Mouse (Mus musculus): ENCODE measurements at regions not wholly inside any gene's neighbourhood (a gene's known extent, or its start where the extent isn't known, plus 50 kb on each side); places are given as distances from the start of the nearest gene placed in this dataset.

DNA sequence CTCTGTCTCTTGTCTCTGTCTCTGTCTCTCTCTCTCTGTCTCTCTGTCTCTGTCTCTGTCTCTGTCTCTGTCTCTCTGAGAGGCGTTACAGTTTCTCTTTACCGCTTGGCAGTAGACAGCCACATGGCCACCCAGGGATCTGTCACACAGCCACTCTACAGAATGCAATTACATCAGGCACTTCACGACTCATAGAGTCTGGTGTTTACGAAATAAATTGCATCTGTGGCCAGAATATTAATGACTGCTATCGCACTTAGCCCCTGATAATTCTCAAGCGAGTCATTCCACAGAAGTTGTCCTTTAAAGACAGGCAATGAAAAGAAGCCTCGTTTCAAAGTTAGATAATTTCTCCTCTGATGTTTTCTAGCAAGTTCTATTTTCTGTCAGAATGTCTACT is 170.9 kb upstream of the Phyhipl start:
- H3K4me1 ChIP-seq (ENCODE audit: control insufficient read depth, insufficient read depth, low read length) = no peaks in the 10 kb centered on the region
- H3K4me3 ChIP-seq (ENCODE audit: low read length) = no peak overlapping the region
- no peak for ATAC-seq
- no peaks in the 10 kb centered on the region for H3K9me3 ChIP-seq (ENCODE audit: control insufficient read depth, low read length)
- H3K27me3 ChIP-seq (replicated peaks; ENCODE audit: control insufficient read depth, insufficient read depth, low read length) = no peaks in the 10 kb centered on the region
- no peak overlapping the region for H3K27ac ChIP-seq (ENCODE audit: low read length)
- WGBS = 58% methylated on average over 7 of the region's 7 CpGs
- H3K4me2 ChIP-seq (ENCODE audit: low read depth, low read length) = no peak overlapping the region
- H3K9ac ChIP-seq (ENCODE audit: low read depth, low read length) = no peak overlapping the region
- H3K36me3 ChIP-seq (ENCODE audit: control insufficient read depth, insufficient read depth, low read length) = no peaks in the 10 kb centered on the region

DNA sequence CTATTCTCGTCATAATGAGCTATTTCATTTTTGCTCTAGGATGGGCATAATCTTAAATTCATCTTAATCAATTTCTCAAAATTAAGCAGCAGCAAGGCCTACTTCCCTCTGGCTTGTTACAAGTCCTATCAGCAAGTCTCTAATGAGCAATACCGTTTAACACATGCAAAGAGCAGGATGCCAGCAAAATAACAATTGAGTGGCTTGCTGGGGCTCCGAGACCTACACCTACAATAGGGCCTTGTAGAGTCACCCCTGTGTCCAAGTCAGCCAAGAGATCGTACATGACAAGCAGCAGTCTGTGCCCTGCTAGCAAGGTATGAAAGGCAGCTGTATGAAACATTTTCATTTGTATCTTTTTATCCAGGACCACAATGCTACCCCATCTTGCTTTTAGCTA is 169.7 kb upstream of the Phyhipl start:
- Histone ChIP-seq H3K27ac (ENCODE audit: low read length) (no peak overlapping the region), H3K27me3 (replicated peaks; ENCODE audit: control insufficient read depth, insufficient read depth, low read length) (no peaks in the 10 kb centered on the region), H3K9me3 (ENCODE audit: control insufficient read depth, low read length) (no peaks in the 10 kb centered on the region), H3K4me2 (ENCODE audit: low read depth, low read length) (no peak overlapping the region), H3K4me3 (ENCODE audit: low read length) (no peak overlapping the region), H3K4me1 (ENCODE audit: control insufficient read depth, insufficient read depth, low read length) (no peaks in the 10 kb centered on the region), H3K36me3 (ENCODE audit: control insufficient read depth, insufficient read depth, low read length) (no peaks in the 10 kb centered on the region), H3K9ac (ENCODE audit: low read depth, low read length) (no peak overlapping the region)
- WGBS = 78% methylated on average over 4 of the region's 4 CpGs
- ATAC-seq = no peak

DNA sequence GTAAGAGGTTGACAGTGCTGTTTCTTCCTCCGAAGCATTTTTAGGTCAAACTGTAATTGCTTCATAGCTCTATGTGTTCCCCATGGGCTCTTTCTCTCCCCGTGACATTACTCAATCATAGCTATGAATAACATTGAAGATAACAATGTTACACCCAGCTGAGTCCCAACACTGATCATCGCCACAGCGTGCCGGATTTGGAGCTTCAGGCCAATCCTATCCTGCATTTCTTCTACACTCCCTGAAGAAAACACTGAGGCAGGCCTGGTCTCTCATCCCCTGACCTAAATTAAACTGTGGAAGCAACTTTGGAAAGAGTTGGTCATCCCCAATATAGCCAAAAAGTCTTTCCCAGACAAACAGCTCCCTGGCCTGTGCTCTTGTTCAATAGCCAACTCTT is 168.7 kb upstream of the Phyhipl start:
- no peak overlapping the region for H3K4me2 ChIP-seq (ENCODE audit: low read depth, low read length)
- H3K36me3 ChIP-seq (ENCODE audit: control insufficient read depth, insufficient read depth, low read length) = no peaks in the 10 kb centered on the region
- H3K9ac ChIP-seq (ENCODE audit: low read depth, low read length) = no peak overlapping the region
- WGBS = 88% methylated on average over 5 of the region's 5 CpGs
- no peak overlapping the region for H3K4me3 ChIP-seq (ENCODE audit: low read length)
- no peaks in the 10 kb centered on the region for H3K9me3 ChIP-seq (ENCODE audit: control insufficient read depth, low read length)
- H3K27me3 ChIP-seq (replicated peaks; ENCODE audit: control insufficient read depth, insufficient read depth, low read length) = no peaks in the 10 kb centered on the region
- ATAC-seq = no peak
- no peaks in the 10 kb centered on the region for H3K4me1 ChIP-seq (ENCODE audit: control insufficient read depth, insufficient read depth, low read length)
- no peak overlapping the region for H3K27ac ChIP-seq (ENCODE audit: low read length)

DNA sequence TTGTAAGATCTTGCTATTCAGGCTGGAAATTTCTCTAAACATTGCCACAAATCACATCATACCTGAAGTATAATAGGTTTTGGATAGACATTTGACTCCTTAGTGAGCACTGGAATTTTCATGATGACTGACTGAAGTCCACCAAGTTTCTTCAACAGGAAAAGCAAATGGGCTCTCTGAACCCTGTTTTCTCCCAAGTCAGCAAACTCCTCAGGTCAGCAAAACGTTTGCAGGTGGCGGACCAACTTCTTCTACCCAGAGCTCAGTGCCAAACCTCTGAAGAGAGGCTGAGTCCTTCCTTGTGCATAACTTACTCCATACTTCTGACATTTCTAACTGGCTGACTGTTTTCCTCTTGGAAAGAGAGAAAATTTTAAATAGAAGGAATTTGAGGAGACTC is 164.2 kb upstream of the Phyhipl start:
- Histone ChIP-seq H3K27me3 (replicated peaks; ENCODE audit: control insufficient read depth, insufficient read depth, low read length) (no peaks in the 10 kb centered on the region), H3K27ac (ENCODE audit: low read length) (no peak overlapping the region), H3K9ac (ENCODE audit: low read depth, low read length) (no peak overlapping the region), H3K4me1 (ENCODE audit: control insufficient read depth, insufficient read depth, low read length) (no peaks in the 10 kb centered on the region), H3K4me2 (ENCODE audit: low read depth, low read length) (no peak overlapping the region), H3K4me3 (ENCODE audit: low read length) (no peak overlapping the region), H3K36me3 (ENCODE audit: control insufficient read depth, insufficient read depth, low read length) (no peaks in the 10 kb centered on the region), H3K9me3 (ENCODE audit: control insufficient read depth, low read length) (no peaks in the 10 kb centered on the region)
- WGBS = 74% methylated on average over 2 of the region's 2 CpGs
- no peak for ATAC-seq

DNA sequence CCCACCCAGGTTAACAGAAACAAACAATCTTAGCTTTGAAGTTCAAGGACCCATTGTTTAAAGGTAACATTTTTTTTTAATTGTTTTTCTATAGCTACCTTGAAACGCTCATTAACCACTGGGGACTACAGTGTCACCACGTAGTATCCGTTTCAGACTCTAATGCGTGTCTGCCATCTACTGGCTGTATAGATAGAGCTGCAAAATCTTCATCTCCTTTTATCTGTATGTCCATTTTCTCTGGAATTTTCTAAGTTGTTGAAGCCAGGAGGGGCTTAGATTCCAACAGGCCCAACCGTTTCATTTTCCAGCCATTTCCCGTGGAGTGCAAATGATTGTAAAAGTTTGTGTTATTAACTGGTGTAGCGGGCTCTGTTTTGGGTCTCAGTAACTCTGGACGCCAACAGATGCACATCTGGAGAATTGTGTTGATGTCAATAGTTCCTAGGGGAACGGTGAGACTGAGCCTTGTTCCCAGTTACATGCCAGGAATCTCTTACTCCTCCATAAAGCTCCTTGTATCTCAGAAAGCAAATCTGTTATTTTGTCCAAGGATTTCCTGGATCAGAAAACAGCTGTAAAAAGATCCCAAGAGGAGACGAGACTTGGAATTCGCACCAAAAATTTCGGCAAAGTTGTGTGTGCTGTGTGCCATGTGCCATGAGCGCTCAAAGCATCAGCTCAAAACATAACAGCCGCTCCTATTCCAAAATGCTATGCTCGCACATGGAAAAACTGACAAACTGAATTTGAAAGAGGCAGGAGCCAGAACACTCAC is 158.8 kb upstream of the Phyhipl start:
- Histone ChIP-seq H3K27me3 (replicated peaks; ENCODE audit: control insufficient read depth, insufficient read depth, low read length) (no peaks in the 10 kb centered on the region), H3K9ac (ENCODE audit: low read depth, low read length) (no peak overlapping the region), H3K27ac (ENCODE audit: low read length) (no peak overlapping the region), H3K9me3 (ENCODE audit: control insufficient read depth, low read length) (no peaks in the 10 kb centered on the region), H3K4me3 (ENCODE audit: low read length) (no peak overlapping the region), H3K4me1 (ENCODE audit: control insufficient read depth, insufficient read depth, low read length) (no peaks in the 10 kb centered on the region), H3K36me3 (ENCODE audit: control insufficient read depth, insufficient read depth, low read length) (no peaks in the 10 kb centered on the region), H3K4me2 (ENCODE audit: low read depth, low read length) (no peak overlapping the region)
- ATAC-seq = no peak
- WGBS = 61% methylated on average over 15 of the region's 15 CpGs

DNA sequence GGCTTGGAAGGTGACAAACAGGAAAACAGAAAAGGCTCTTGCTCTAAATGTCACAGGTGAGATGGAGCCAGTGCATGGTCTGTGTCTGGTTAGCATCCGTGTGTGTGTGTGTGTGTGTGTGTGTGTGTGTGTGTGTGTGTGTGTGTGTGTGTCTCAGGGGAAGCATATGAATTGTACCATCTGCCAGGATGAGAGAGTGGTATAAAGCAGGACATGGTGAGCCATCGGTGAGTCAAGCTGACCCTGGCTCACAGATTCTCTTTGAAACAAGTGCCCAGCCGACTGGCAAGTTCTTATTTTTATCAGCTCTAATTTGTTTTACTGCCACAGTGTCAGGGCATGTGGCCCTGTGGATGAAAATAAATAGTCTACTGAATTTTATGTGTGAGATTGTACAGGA is 153.6 kb upstream of the Phyhipl start:
- ATAC-seq = no peak
- Histone ChIP-seq H3K27ac (ENCODE audit: low read length) (no peak overlapping the region), H3K4me1 (ENCODE audit: control insufficient read depth, insufficient read depth, low read length) (no peaks in the 10 kb centered on the region), H3K9ac (ENCODE audit: low read depth, low read length) (no peak overlapping the region), H3K9me3 (ENCODE audit: control insufficient read depth, low read length) (no peaks in the 10 kb centered on the region), H3K4me3 (ENCODE audit: low read length) (no peak overlapping the region), H3K36me3 (ENCODE audit: control insufficient read depth, insufficient read depth, low read length) (no peaks in the 10 kb centered on the region), H3K4me2 (ENCODE audit: low read depth, low read length) (no peak overlapping the region), H3K27me3 (replicated peaks; ENCODE audit: control insufficient read depth, insufficient read depth, low read length) (no peaks in the 10 kb centered on the region)
- WGBS = 62% methylated on average over 3 of the region's 3 CpGs

DNA sequence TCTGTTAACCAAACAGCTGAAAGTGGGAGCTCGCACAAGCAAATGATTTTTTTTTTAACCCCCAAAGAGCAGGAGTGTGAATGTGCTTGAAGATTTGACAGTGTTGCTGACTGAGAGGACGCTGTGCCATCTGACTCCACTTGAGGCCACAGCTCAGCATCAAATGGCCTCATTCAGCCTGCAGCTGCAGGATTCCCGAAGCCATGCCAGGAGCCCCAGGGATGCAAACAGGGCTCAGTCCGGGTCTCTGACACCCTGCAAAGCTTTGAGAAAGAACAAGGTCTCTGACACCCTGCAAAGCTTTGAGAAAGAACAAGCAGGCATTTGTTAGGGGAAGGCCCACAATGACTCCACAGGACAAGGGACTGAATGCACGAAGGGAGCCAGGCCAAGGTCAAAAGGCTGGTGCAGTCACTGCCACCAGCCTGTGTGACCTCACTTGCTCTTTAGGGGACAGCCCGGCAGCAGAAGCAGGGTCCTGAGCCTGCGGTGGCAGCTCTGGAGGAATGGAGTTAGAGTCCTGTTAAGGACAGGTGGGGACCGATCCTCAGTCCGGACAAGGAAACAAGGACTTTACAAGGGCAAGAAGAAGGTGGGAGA is 151.1 kb upstream of the Phyhipl start:
- ATAC-seq = no peak
- Histone ChIP-seq H3K9me3 (ENCODE audit: control insufficient read depth, low read length) (no peaks in the 10 kb centered on the region), H3K4me3 (ENCODE audit: low read length) (no peak overlapping the region), H3K27me3 (replicated peaks; ENCODE audit: control insufficient read depth, insufficient read depth, low read length) (no peaks in the 10 kb centered on the region), H3K4me2 (ENCODE audit: low read depth, low read length) (no peak overlapping the region), H3K27ac (ENCODE audit: low read length) (no peak overlapping the region), H3K36me3 (ENCODE audit: control insufficient read depth, insufficient read depth, low read length) (no peaks in the 10 kb centered on the region), H3K9ac (ENCODE audit: low read depth, low read length) (no peak overlapping the region), H3K4me1 (ENCODE audit: control insufficient read depth, insufficient read depth, low read length) (no peaks in the 10 kb centered on the region)
- WGBS = 50% methylated on average over 9 of the region's 9 CpGs

DNA sequence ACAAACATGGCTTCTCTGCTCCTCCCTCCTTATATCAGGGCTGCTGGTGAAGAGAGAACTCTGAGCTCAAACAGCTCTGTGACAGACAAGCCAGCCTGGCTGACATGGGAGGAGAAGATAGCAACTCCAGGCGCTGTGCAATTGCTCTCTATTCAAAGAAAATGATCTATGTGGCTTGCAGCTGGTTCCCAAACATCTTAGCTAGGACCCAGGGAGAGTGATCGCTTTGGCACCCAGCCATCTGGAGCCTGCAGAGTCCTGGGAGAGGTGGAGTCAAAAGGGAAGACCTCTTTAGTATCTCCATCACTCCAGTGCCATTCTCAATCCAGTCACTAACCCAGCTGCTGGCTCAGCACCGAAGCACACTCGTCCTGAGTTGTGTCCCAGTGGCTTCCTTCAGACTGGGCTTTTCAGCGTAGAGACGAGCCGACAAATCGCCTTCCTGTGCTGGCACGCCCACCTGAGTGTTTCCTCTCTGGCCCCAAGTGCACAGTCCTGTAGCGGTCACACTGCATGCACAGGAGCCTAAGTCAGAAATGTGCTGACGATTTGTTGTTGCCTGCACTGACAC is 145.1 kb upstream of the Phyhipl start:
- Histone ChIP-seq H3K36me3 (ENCODE audit: control insufficient read depth, insufficient read depth, low read length) (no peaks in the 10 kb centered on the region), H3K27ac (ENCODE audit: low read length) (no peak overlapping the region), H3K9me3 (ENCODE audit: control insufficient read depth, low read length) (no peaks in the 10 kb centered on the region), H3K4me3 (ENCODE audit: low read length) (no peak overlapping the region), H3K4me1 (ENCODE audit: control insufficient read depth, insufficient read depth, low read length) (no peaks in the 10 kb centered on the region), H3K9ac (ENCODE audit: low read depth, low read length) (no peak overlapping the region), H3K4me2 (ENCODE audit: low read depth, low read length) (no peak overlapping the region), H3K27me3 (replicated peaks; ENCODE audit: control insufficient read depth, insufficient read depth, low read length) (no peaks in the 10 kb centered on the region)
- 52% methylated on average over 11 of the region's 11 CpGs for WGBS
- no peak for ATAC-seq

DNA sequence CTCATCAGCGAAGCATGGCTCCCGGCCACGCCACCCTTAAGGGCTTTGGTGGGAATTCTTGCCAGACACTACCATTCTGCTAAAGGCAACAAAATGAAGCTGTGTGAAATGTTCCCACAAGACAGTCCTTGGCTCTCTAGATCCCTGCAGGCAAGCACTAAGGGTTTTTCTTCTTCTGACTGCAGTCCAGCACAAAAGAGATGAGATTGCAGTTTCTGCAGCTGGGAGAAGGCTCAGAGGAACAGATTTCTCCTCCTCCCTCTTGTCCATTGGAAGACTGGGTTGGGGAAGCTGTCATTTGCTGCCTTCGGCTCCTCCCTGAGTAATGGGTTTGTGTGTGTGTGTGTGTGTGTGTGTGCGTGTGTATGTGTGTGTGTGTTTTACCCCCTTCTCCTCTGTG is 144.1 kb upstream of the Phyhipl start:
- H3K36me3 ChIP-seq (ENCODE audit: control insufficient read depth, insufficient read depth, low read length) = no peaks in the 10 kb centered on the region
- H3K4me3 ChIP-seq (ENCODE audit: low read length) = no peak overlapping the region
- WGBS = 81% methylated on average over 5 of the region's 5 CpGs
- no peaks in the 10 kb centered on the region for H3K9me3 ChIP-seq (ENCODE audit: control insufficient read depth, low read length)
- H3K4me2 ChIP-seq (ENCODE audit: low read depth, low read length) = no peak overlapping the region
- no peaks in the 10 kb centered on the region for H3K27me3 ChIP-seq (replicated peaks; ENCODE audit: control insufficient read depth, insufficient read depth, low read length)
- no peaks in the 10 kb centered on the region for H3K4me1 ChIP-seq (ENCODE audit: control insufficient read depth, insufficient read depth, low read length)
- ATAC-seq = no peak
- no peak overlapping the region for H3K9ac ChIP-seq (ENCODE audit: low read depth, low read length)
- H3K27ac ChIP-seq (ENCODE audit: low read length) = no peak overlapping the region

Measured in intestine, embryonic 16.5 days (tissue).